Mouse (Mus musculus): ENCODE measurements around the gene Sdccag8. TPM values are rescaled to one million over a fixed set of nuclear protein-coding genes. Genes with fewer than 3 reads are reported as not detected.

The Sdccag8 gene
- polyA plus RNA-seq, 1 experiment, result 12.8 TPM

DNA sequence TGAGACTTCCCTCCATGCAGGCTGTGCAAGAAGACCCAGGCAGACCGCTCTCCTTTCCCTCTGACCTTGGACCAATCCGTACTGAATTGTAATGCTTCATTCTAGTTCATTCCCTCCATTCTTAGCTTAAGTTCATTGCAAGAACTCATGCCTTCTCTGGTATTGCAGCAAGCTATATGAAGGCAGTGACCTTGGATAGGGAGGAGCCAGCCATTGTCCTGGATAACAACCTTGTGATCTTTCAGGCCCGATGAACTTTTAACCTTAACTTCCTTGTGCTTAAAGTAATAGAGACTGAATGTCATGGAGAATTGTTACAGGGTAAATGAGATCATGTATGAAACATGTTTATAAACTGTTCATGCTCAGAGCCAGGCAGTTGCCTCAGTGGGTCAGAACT is 152.8 kb downstream of the Sdccag8 start:
- 83% methylated on average over 3 of the region's 3 CpGs for WGBS

DNA sequence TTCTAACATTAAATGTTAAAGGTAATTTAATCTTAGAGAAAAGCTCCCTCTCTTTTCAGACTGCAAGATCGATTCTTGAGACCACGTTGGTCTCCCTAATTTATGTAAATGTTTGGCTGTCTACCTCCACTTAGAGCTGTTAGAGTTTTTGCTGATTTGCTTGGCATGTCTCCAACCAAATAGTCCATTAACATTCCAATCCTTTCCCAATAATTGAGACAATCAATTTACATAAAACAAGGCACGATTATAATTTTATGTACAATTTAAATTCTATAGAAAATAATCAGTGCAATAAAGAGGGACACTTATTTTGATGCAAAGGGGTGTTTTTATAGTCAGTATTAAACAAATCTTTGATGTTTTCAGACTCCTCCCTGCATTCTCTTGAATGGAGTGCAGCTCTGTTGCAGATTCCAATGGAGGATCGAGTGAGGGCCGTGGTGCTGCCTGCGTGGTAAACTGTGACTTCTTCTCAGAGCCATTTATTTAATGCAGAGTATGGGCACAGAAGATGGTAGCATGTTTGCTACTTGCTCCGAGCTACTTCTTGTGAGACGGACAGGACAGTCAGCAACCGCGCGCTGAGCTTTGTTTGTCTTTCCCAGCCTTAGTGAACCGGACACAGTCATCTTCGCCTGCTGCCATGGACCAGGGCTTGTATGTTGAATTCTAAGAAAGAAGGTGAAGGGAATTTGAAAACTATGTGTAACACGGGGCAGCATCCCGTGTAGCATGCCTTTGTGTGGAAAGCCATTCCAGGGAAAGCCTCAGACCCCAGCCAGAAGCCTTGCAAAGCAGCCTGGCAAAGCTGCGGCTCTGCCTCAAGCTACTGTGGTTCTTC is 156.4 kb downstream of the Sdccag8 start:
- Histone ChIP-seq H3K4me3 (replicated peaks; ENCODE audit: insufficient read depth, low read depth, low read length) (no peak overlapping the region), H3K4me1 (ENCODE audit: control insufficient read depth, insufficient read depth, low read length) (no peaks in the 10 kb centered on the region), H3K27ac (ENCODE audit: insufficient read depth, low read length) (no peak overlapping the region), H3K27me3 (ENCODE audit: control insufficient read depth, insufficient read depth, low read length) (no peaks in the 10 kb centered on the region)
- no peak for TF ChIP-seq POLR2A (IDR thresholded peaks at IDR 0.05; ENCODE audit: borderline replicate concordance, insufficient read depth, low read length)
- no peak for TF ChIP-seq CTCF (IDR thresholded peaks at IDR 0.05; ENCODE audit: borderline replicate concordance, insufficient read depth, low read depth, low read length)
- WGBS, result 76% methylated on average over 16 of the region's 16 CpGs
- no peak for DNase-seq

More for the DNA sequence above, 152.8 kb downstream of the Sdccag8 start:
- no peak for TF ChIP-seq CTCF (IDR thresholded peaks at IDR 0.05; ENCODE audit: borderline replicate concordance, insufficient read depth, low read depth, low read length)
- TF ChIP-seq POLR2A (IDR thresholded peaks at IDR 0.05; ENCODE audit: borderline replicate concordance, insufficient read depth, low read length), result no peak
- no peaks in the 10 kb centered on the region for H3K4me1 ChIP-seq (ENCODE audit: control insufficient read depth, insufficient read depth, low read length)
- DNase-seq, result no peak
- no peak overlapping the region for H3K27ac ChIP-seq (ENCODE audit: insufficient read depth, low read length)
- no peak overlapping the region for H3K4me3 ChIP-seq (replicated peaks; ENCODE audit: insufficient read depth, low read depth, low read length)
- no peaks in the 10 kb centered on the region for H3K27me3 ChIP-seq (ENCODE audit: control insufficient read depth, insufficient read depth, low read length)

DNA sequence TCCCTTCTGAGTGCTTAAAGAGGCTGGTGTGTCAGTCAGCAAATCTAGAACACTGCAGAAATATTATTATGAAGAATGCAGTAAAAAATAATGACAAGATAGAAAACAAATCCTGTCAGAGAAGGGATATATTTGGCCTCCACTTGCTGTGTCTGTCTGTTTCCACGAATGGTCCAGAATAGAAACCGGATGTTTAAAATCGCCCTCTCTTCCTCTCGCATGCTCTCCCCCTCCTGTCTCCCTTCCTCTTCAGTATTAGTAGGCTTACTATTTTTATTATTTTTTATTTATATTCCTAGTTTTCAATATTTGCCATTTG is 157.0 kb downstream of the Sdccag8 start:
- 89% methylated on average over 4 of the region's 4 CpGs for WGBS
- H3K27ac ChIP-seq (ENCODE audit: insufficient read depth, low read length), result no peak overlapping the region
- no peak for DNase-seq
- TF ChIP-seq CTCF (IDR thresholded peaks at IDR 0.05; ENCODE audit: borderline replicate concordance, insufficient read depth, low read depth, low read length), result no peak
- TF ChIP-seq POLR2A (IDR thresholded peaks at IDR 0.05; ENCODE audit: borderline replicate concordance, insufficient read depth, low read length), result no peak
- H3K27me3 ChIP-seq (ENCODE audit: control insufficient read depth, insufficient read depth, low read length), result no peaks in the 10 kb centered on the region
- no peak overlapping the region for H3K4me3 ChIP-seq (replicated peaks; ENCODE audit: insufficient read depth, low read depth, low read length)
- no peaks in the 10 kb centered on the region for H3K4me1 ChIP-seq (ENCODE audit: control insufficient read depth, insufficient read depth, low read length)

DNA sequence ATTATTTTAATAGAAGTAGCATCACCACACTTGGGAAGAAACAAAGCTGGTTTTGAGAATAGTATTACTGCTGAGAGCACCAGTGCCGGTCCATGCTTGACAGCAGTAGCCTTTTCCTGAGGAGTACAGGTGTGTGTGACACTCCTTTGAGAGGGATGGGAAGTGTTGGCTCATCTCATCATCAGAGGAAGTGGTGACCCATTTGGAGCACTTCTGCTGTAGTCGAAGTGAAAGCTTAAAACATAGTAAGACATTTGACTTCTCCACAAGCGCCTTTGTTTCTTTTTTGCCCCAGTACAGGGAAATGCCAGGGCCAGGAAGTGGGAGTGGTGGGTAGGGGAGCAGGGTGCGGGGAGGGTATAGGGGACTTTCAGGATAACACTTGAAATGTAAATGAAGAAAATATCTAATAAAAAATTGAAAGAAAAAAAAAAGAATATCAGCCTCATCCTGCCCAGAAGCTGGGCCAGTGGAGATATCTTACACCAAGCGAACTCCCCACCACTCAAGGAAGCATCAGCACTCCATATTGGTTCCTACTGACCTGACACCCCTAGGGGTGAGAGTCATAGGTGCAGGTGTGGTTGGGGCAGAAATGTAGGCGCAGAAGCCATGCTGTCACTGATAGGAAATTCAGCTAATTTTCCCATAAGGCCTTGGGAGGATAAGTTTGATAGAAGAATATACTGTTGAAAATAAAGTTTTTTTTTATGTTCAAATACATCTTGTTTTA is 159.1 kb downstream of the Sdccag8 start:
- no peaks in the 10 kb centered on the region for H3K27me3 ChIP-seq (ENCODE audit: control insufficient read depth, insufficient read depth, low read length)
- DNase-seq, result no peak
- no peak for TF ChIP-seq POLR2A (IDR thresholded peaks at IDR 0.05; ENCODE audit: borderline replicate concordance, insufficient read depth, low read length)
- no peak for TF ChIP-seq CTCF (IDR thresholded peaks at IDR 0.05; ENCODE audit: borderline replicate concordance, insufficient read depth, low read depth, low read length)
- no peak overlapping the region for H3K27ac ChIP-seq (ENCODE audit: insufficient read depth, low read length)
- H3K4me1 ChIP-seq (ENCODE audit: control insufficient read depth, insufficient read depth, low read length), result no peaks in the 10 kb centered on the region
- H3K4me3 ChIP-seq (replicated peaks; ENCODE audit: insufficient read depth, low read depth, low read length), result no peak overlapping the region
- 87% methylated on average over 6 of the region's 6 CpGs for WGBS

DNA sequence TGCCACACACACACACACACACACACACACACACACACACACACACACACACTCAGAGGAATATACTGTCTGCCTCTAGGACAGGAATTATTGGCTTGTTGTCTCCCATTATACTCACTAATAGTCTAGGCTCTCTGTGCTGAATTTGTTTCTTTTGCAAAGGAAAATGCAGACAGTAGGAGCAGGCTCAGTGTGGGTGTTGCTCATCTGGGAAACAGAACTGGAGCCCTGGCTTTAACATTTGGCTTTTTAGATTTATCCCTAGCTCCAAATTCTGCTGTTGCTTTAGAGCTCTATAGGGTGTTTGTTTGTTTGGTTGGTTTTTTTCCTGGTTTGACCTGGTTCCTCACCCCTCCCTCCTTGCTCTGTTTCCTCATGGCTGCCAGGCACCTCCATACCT is 164.8 kb downstream of the Sdccag8 start:
- Histone ChIP-seq H3K27ac (ENCODE audit: insufficient read depth, low read length) (no peak overlapping the region), H3K27me3 (ENCODE audit: control insufficient read depth, insufficient read depth, low read length) (no peaks in the 10 kb centered on the region), H3K4me3 (replicated peaks; ENCODE audit: insufficient read depth, low read depth, low read length) (no peak overlapping the region), H3K4me1 (ENCODE audit: control insufficient read depth, insufficient read depth, low read length) (no peaks in the 10 kb centered on the region; the same call in 1 of the 2 replicates)
- DNase-seq, result no peak
- TF ChIP-seq POLR2A (IDR thresholded peaks at IDR 0.05; ENCODE audit: borderline replicate concordance, insufficient read depth, low read length) (no peak), CTCF (IDR thresholded peaks at IDR 0.05; ENCODE audit: borderline replicate concordance, insufficient read depth, low read depth, low read length) (no peak)

DNA sequence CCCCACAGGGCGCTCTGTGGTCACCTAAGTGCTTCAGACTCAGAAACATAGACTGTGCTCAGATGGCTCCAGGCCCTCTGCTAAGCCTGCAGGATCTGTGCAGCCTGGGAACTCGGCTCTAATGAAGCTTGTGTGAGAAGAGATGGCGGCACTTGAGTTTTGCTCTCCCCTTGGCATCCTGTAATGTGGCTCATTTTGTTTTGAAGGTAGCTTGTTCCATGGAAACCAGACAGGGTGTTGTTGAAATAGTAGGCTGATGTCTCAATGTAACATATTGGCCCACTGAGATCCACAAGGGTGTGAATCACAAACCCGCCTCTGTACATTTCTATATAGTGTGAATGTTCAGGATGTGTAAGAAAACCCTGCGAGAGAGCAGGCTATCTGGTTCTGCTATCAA is 165.7 kb downstream of the Sdccag8 start:
- 91% methylated on average over 5 of the region's 5 CpGs for WGBS
- TF ChIP-seq POLR2A (IDR thresholded peaks at IDR 0.05; ENCODE audit: borderline replicate concordance, insufficient read depth, low read length) (no peak), CTCF (IDR thresholded peaks at IDR 0.05; ENCODE audit: borderline replicate concordance, insufficient read depth, low read depth, low read length) (no peak)
- H3K27ac ChIP-seq (ENCODE audit: insufficient read depth, low read length), result no peak overlapping the region

DNA sequence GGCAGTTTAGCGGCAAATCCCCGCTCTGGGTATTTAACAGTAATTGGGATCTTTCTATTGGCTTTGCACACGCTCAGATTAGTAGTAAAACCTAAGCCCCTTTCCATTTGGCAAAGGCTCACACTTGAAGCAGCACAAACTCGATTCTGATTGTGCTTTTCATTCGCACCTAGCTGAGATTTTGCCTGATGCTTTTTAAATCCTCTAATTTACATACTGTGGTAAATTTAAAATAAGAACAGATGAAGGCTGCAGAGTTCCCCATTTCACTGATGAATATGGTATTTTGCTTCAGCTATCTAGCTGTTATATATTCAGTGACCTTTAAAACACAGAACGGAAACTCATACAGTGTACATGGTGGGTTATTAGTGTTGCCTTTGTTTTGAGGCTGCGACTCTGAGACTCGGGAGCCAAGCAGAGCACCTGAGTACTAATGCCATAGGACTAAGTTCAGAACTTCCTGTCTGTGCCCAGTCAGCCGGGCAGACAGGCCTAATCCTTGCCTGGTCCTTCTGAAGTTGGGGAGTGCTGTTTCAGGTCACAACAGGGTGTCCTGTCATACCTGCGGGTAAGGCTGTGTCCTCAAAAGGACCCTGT is 166.4 kb downstream of the Sdccag8 start:
- TF ChIP-seq CTCF (IDR thresholded peaks at IDR 0.05; ENCODE audit: borderline replicate concordance, insufficient read depth, low read depth, low read length) (no peak), POLR2A (IDR thresholded peaks at IDR 0.05; ENCODE audit: borderline replicate concordance, insufficient read depth, low read length) (no peak)
- H3K4me3 ChIP-seq (replicated peaks; ENCODE audit: insufficient read depth, low read depth, low read length), result no peak overlapping the region
- 93% methylated on average over 10 of the region's 10 CpGs for WGBS
- no peaks in the 10 kb centered on the region for H3K27me3 ChIP-seq (ENCODE audit: control insufficient read depth, insufficient read depth, low read length)
- DNase-seq, result no peak
- H3K27ac ChIP-seq (ENCODE audit: insufficient read depth, low read length), result no peak overlapping the region
- H3K4me1 ChIP-seq (ENCODE audit: control insufficient read depth, insufficient read depth, low read length), result no peaks in the 10 kb centered on the region; the same call in 1 of the 2 replicates

More for the DNA sequence above, 165.7 kb downstream of the Sdccag8 start:
- H3K27me3 ChIP-seq (ENCODE audit: control insufficient read depth, insufficient read depth, low read length), result no peaks in the 10 kb centered on the region
- no peak for DNase-seq
- no peak overlapping the region for H3K4me3 ChIP-seq (replicated peaks; ENCODE audit: insufficient read depth, low read depth, low read length)
- no peaks in the 10 kb centered on the region; the same call in 1 of the 2 replicates for H3K4me1 ChIP-seq (ENCODE audit: control insufficient read depth, insufficient read depth, low read length)

Measured in cerebellum, adult 2 months (tissue).